Mouse (Mus musculus): ENCODE measurements around the gene Rbx1. TPM values are rescaled to one million over a fixed set of nuclear protein-coding genes. Genes with fewer than 3 reads are reported as not detected.
A peak's percentile ranks its signal among the peaks of the same experiment; 100 is the strongest.
"Not testable (repeated sequence)": the region's sequence is repeated elsewhere in the genome, so short reads cannot be mapped to it uniquely, and the experiment has no call there.

Gene Rbx1
- polyA plus RNA-seq, 1 experiment: 32.9 TPM

DNA sequence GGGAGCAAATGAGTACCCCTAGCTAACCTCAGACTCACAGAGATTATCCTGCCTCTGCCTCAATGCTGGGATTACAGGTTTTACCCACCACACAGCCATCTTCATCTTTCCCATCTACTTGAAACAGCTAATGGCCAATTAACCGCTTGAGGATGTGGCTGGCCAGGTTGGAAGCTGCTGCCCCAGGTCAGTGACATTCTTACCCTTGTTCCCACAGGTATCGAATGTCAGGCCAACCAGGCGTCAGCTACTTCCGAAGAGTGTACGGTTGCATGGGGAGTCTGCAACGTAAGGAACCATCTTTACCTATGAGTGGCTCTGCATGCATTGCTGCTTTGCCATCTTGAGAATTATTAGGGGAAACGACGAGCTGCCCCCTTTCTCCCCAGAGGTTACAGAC, 4.6 kb downstream of the Rbx1 start:
- no peak overlapping the region for H3K4me3 ChIP-seq (ENCODE audit: extremely low read depth, insufficient read depth, insufficient read length)

DNA sequence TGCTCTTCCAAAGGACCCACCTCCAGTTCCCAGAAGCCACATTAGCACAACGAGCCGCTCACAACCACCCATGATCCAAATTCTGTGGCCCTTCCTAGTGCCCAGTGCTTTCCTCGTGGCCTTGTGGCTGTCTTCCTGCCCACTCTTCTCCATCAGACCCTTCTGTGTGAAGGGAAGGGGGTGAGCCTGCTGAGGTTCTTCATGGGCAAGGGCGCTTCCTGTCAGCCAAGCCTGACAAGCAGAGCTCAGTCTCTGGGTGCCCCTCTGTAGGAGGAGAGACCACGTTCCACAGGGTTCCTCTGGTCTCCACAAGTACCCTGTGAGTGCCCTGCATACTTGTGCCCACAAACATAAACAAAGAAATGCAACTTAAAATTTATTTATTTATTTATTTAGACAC, 6.2 kb downstream of the Rbx1 start:
- H3K27ac ChIP-seq (ENCODE audit: insufficient read depth, low read length): no peak overlapping the region
- no peak overlapping the region for H3K4me3 ChIP-seq (ENCODE audit: extremely low read depth, insufficient read depth, insufficient read length)
- peaks cover 31% of the 10 kb centered on the region for H3K36me3 ChIP-seq (ENCODE audit: control insufficient read depth, insufficient read depth, low read length)
- H3K4me1 ChIP-seq (ENCODE audit: control insufficient read depth, insufficient read depth, insufficient read length): no peaks in the 10 kb centered on the region
- no peak for TF ChIP-seq CTCF (IDR thresholded peaks at IDR 0.05; ENCODE audit: extremely low read depth, insufficient read depth, insufficient read length, insufficient replicate concordance)
- TF ChIP-seq POLR2A (IDR thresholded peaks at IDR 0.05; ENCODE audit: low read depth, low read length): no peak
- H3K27me3 ChIP-seq (ENCODE audit: control insufficient read depth, insufficient read depth, low read length): no peaks in the 10 kb centered on the region
- 95% methylated on average over 5 of the region's 5 CpGs for WGBS
- DNase-seq (ENCODE audit: low read depth in 1 of 2, low spot score in 2 of 2): no peak

More for the DNA sequence above, 4.6 kb downstream of the Rbx1 start:
- H3K27me3 ChIP-seq (ENCODE audit: control insufficient read depth, insufficient read depth, low read length): no peaks in the 10 kb centered on the region
- H3K36me3 ChIP-seq (ENCODE audit: control insufficient read depth, insufficient read depth, low read length): peaks cover 31% of the 10 kb centered on the region
- H3K4me1 ChIP-seq (ENCODE audit: control insufficient read depth, insufficient read depth, insufficient read length): no peaks in the 10 kb centered on the region; the same call in 1 of the 2 replicates
- no peak for DNase-seq (ENCODE audit: low read depth in 1 of 2, low spot score in 2 of 2)
- TF ChIP-seq CTCF (IDR thresholded peaks at IDR 0.05; ENCODE audit: extremely low read depth, insufficient read depth, insufficient read length, insufficient replicate concordance) (no peak), POLR2A (IDR thresholded peaks at IDR 0.05; ENCODE audit: low read depth, low read length) (no peak)
- 95% methylated on average over 8 of the region's 8 CpGs for WGBS
- H3K27ac ChIP-seq (ENCODE audit: insufficient read depth, low read length): no peak overlapping the region

DNA sequence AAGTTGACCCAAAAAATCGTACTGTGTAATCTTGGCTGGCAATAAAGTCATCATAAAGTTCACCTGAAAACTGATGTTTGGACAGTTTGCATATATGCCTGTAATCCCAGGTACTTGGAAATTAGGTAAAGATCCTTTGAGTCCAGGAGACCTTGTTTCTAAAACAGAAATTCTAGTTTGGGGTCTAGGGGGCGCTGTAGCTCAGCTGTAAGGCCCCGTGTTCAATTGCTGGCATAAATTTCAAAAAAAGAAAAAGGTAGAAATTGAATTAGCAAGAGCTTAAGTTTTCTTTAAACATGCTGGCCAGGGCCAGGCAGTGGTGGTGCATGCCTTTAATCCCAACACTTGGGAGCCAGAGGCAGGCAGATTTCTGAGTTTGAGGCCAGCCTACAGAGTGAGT, 9.6 kb downstream of the Rbx1 start:
- H3K27me3 ChIP-seq (ENCODE audit: control insufficient read depth, insufficient read depth, low read length): no peaks in the 10 kb centered on the region
- peak in 1 of 2 experiments; percentile 18 for DNase-seq (ENCODE audit: low read depth in 1 of 2, low spot score in 2 of 2)
- H3K4me1 ChIP-seq (ENCODE audit: control insufficient read depth, insufficient read depth, insufficient read length): no peaks in the 10 kb centered on the region
- TF ChIP-seq CTCF (IDR thresholded peaks at IDR 0.05; ENCODE audit: extremely low read depth, insufficient read depth, insufficient read length, insufficient replicate concordance) (peak; percentile 38; the same call in 1 of the 2 replicates), POLR2A (IDR thresholded peaks at IDR 0.05; ENCODE audit: low read depth, low read length) (no peak)
- no peak overlapping the region for H3K27ac ChIP-seq (ENCODE audit: insufficient read depth, low read length)
- 44% methylated on average over 3 of the region's 3 CpGs for WGBS
- H3K36me3 ChIP-seq (ENCODE audit: control insufficient read depth, insufficient read depth, low read length): peaks cover 26% of the 10 kb centered on the region
- H3K4me3 ChIP-seq (ENCODE audit: extremely low read depth, insufficient read depth, insufficient read length): no peak overlapping the region

DNA sequence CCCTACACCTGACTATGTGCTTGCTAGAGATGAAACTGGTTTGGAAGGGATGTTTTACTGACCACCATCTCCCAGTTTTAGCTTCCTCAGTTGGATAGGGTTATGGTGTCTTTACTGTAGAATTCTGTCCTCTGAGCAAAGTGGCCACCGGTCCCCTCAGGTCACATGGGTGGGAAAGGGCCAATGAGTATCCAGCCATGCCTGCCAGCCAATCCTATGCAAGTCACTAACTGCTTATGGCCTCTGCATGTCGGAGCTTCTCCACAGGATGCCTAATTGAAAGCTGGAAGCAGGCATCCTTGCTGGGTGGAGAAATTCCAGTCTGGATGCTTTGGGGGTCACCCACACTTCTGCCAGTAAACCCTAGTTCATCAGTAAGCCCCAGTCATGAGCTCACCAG, 10.5 kb downstream of the Rbx1 start:
- H3K27ac ChIP-seq (ENCODE audit: insufficient read depth, low read length): no peak overlapping the region
- TF ChIP-seq CTCF (IDR thresholded peaks at IDR 0.05; ENCODE audit: extremely low read depth, insufficient read depth, insufficient read length, insufficient replicate concordance) (no peak), POLR2A (IDR thresholded peaks at IDR 0.05; ENCODE audit: low read depth, low read length) (no peak)
- H3K36me3 ChIP-seq (ENCODE audit: control insufficient read depth, insufficient read depth, low read length): peaks cover 17% of the 10 kb centered on the region
- H3K4me1 ChIP-seq (ENCODE audit: control insufficient read depth, insufficient read depth, insufficient read length): no peaks in the 10 kb centered on the region
- H3K27me3 ChIP-seq (ENCODE audit: control insufficient read depth, insufficient read depth, low read length): no peaks in the 10 kb centered on the region
- no peak overlapping the region for H3K4me3 ChIP-seq (ENCODE audit: extremely low read depth, insufficient read depth, insufficient read length)
- 67% methylated on average over 2 of the region's 2 CpGs for WGBS
- no peak for DNase-seq (ENCODE audit: low read depth in 1 of 2, low spot score in 2 of 2)

DNA sequence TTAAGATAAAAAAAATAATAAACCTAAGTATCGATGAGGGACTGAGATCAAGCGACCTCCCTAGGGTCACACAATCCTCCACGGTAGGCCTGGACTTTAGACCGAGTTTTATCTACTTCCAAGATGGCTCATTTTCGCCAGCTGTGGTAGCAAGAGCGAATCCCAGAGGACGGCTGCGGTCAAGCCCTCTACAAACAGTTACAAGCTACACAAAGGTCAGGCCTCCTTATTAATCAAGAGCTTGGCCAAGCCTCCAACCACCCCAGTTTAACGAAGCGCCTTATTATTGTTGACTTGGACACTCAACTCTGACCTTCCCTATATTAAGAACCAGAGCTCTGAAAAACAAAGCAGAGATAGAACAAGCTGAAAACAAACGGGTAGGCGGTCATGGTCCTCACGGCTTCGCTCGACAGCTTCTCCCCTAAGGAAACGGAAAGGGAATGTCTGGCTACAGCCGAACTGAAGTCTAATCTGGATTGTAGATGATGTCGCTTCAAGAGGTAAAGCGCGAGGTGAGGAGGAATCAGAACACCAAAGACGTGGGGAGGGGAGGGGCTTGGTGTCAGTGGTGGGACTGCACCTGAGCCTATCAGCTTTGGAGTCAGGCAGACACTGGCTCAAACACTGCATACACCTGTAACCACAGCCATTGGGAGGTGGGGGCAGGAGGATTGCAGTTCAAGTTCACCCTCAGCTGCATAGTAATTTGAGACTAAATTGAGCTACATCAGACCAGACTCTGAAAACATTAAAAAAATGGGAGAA, 13.5 kb downstream of the Rbx1 start:
- Histone ChIP-seq H3K4me1 (ENCODE audit: control insufficient read depth, insufficient read depth, insufficient read length) (no peaks in the 10 kb centered on the region), H3K27me3 (ENCODE audit: control insufficient read depth, insufficient read depth, low read length) (no peaks in the 10 kb centered on the region), H3K4me3 (ENCODE audit: extremely low read depth, insufficient read depth, insufficient read length) (no peak overlapping the region), H3K27ac (ENCODE audit: insufficient read depth, low read length) (no peak overlapping the region), H3K36me3 (ENCODE audit: control insufficient read depth, insufficient read depth, low read length) (peaks cover 3% of the 10 kb centered on the region; the same call in 1 of the 2 replicates)
- TF ChIP-seq POLR2A (IDR thresholded peaks at IDR 0.05; ENCODE audit: low read depth, low read length) (no peak), CTCF (IDR thresholded peaks at IDR 0.05; ENCODE audit: extremely low read depth, insufficient read depth, insufficient read length, insufficient replicate concordance) (no peak)
- DNase-seq (ENCODE audit: low read depth in 1 of 2, low spot score in 2 of 2): no peak
- WGBS: 88% methylated on average over 21 of the region's 21 CpGs

DNA sequence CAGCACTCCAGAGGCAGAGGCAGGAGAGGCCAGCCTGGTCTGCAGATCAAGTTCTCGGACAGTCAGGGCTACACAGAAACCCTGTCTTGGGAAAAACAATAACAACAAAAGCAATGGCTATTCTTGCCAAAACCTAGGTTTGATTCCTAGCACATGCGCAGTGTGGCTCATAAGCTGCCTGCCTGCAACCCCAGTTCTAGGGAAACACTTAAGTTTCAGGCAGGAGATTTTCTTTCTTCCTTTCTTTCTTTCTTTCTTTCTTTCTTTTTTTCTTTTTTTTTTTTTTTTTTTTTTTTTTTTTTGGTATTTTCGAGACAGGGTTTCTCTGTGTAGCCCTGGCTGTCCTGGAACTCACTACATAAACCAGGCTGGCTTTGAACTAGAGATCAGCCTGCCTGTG, 14.2 kb downstream of the Rbx1 start:
- not testable (repeated sequence) for H3K27ac ChIP-seq (ENCODE audit: insufficient read depth, low read length); H3K36me3 ChIP-seq (ENCODE audit: control insufficient read depth, insufficient read depth, low read length); H3K4me3 ChIP-seq (ENCODE audit: extremely low read depth, insufficient read depth, insufficient read length); H3K27me3 ChIP-seq (ENCODE audit: control insufficient read depth, insufficient read depth, low read length); DNase-seq (ENCODE audit: low read depth in 1 of 2, low spot score in 2 of 2); H3K4me1 ChIP-seq (ENCODE audit: control insufficient read depth, insufficient read depth, insufficient read length)
- WGBS: 84% methylated on average over 3 of the region's 3 CpGs

DNA sequence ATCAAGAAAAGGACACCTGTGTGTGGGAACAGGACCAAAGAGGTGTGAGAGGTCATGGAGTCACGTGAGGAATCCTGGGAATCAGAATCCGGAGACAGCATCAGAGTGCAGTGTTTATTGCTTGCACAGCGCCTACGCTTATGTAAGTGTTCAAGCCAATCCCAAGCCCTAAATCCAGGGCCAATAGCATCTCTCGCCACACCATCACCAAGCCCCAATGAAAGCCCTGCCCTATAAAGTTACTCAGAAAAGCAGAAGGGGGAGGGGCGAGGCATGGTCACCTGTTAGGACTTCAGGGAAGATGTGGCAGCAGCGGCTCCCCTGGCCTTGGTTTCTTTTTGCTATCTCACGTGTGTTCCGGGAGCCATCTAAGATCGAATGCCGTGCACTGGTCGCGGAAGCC, 14.9 kb downstream of the Rbx1 start:
- TF ChIP-seq CTCF (IDR thresholded peaks at IDR 0.05; ENCODE audit: extremely low read depth, insufficient read depth, insufficient read length, insufficient replicate concordance) (no peak), POLR2A (IDR thresholded peaks at IDR 0.05; ENCODE audit: low read depth, low read length) (no peak; the same call in 1 of the 2 replicates)
- Histone ChIP-seq H3K27me3 (ENCODE audit: control insufficient read depth, insufficient read depth, low read length) (no peaks in the 10 kb centered on the region), H3K4me3 (ENCODE audit: extremely low read depth, insufficient read depth, insufficient read length) (peak overlapping the region; percentile 62), H3K4me1 (ENCODE audit: control insufficient read depth, insufficient read depth, insufficient read length) (no peaks in the 10 kb centered on the region), H3K27ac (ENCODE audit: insufficient read depth, low read length) (no peak overlapping the region), H3K36me3 (ENCODE audit: control insufficient read depth, insufficient read depth, low read length) (no peaks in the 10 kb centered on the region)
- WGBS: 16% methylated on average over 13 of the region's 13 CpGs
- peak; percentile 67 to 81 for DNase-seq (ENCODE audit: low read depth in 1 of 2, low spot score in 2 of 2)
